Mouse (Mus musculus) cerebellum, adult 2 months (tissue): ENCODE data around the gene Sgsm3.

Experiments used
- CTCF ChIP-seq: fragments of 200-500 bp; IDR thresholded peaks from 2 replicates; pipeline ENCODE4 v1.5.1; 2011; ENCODE audit warnings: low read depth, mild to moderate bottlenecking, control low read depth, low read length, moderate library complexity, borderline replicate concordance; ENCODE audit not compliant: insufficient read depth
- POLR2A ChIP-seq: fragments of 200-500 bp; IDR thresholded peaks from 2 replicates; pipeline ENCODE4 v1.6.1; 2011; ENCODE audit warnings: low read length, control low read depth, borderline replicate concordance; ENCODE audit not compliant: insufficient read depth

- TF ChIP-seq POLR2A (no peak), CTCF (no peak)
These were observed 40.9 kb upstream of the Sgsm3 start for GRCm38 (mm10) chr15:80936686-80937085.
